Mouse (Mus musculus): Measurements from ENCODE around the gene Caprin2.
"Not testable (repeated sequence)": the region's sequence is repeated elsewhere in the genome, so short reads cannot be mapped to it uniquely, and the experiment has no call there.

The Caprin2 gene

GRCm38 (mm10) chr6:148895773-148896506 is at the start of gene Caprin2:
TSS of gene Caprin2 (minus strand) at chr6:148896237.
- DNase-seq (ENCODE audit: low read depth, low spot score), result peak; percentile 78

GRCm38 (mm10) chr6:148944767-148945508 is 48.9 kb upstream of the Caprin2 start:
- DNase-seq (ENCODE audit: low read depth, low spot score), result peak; percentile 68

GRCm38 (mm10) chr6:148944344-148944766 is 48.3 kb upstream of the Caprin2 start:
- peak; percentile 29 for DNase-seq (ENCODE audit: low read depth, low spot score)

GRCm38 (mm10) chr6:148943695-148944094 is 47.7 kb upstream of the Caprin2 start:
- peak; percentile 41 for DNase-seq (ENCODE audit: low read depth, low spot score)

- no peak for DNase-seq (ENCODE audit: low read depth, low spot score)
These were observed 46.4 kb upstream of the Caprin2 start for GRCm38 (mm10) chr6:148942406-148942805.

- DNase-seq (ENCODE audit: low read depth, low spot score), result no peak
These were observed 45.8 kb upstream of the Caprin2 start for GRCm38 (mm10) chr6:148941880-148942279.

- peak; percentile 72 for DNase-seq (ENCODE audit: low read depth, low spot score)
These were observed 44.3 kb upstream of the Caprin2 start for GRCm38 (mm10) chr6:148940383-148940782.

- no peak for DNase-seq (ENCODE audit: low read depth, low spot score)
These were observed 41.7 kb upstream of the Caprin2 start for GRCm38 (mm10) chr6:148937693-148938092.

- no peak for DNase-seq (ENCODE audit: low read depth, low spot score)
These were observed 39.0 kb upstream of the Caprin2 start for GRCm38 (mm10) chr6:148934961-148935590.

- DNase-seq (ENCODE audit: low read depth, low spot score), result peak; percentile 64
These were observed 35.2 kb upstream of the Caprin2 start for GRCm38 (mm10) chr6:148931281-148931680.

GRCm38 (mm10) chr6:148918841-148919398 is 22.9 kb upstream of the Caprin2 start:
- no peak for DNase-seq (ENCODE audit: low read depth, low spot score)

- no peak for DNase-seq (ENCODE audit: low read depth, low spot score)
These were observed 21.6 kb upstream of the Caprin2 start for GRCm38 (mm10) chr6:148917672-148918071.

- peak; percentile 70 for DNase-seq (ENCODE audit: low read depth, low spot score)
These were observed 20.8 kb upstream of the Caprin2 start for GRCm38 (mm10) chr6:148916817-148917216.

GRCm38 (mm10) chr6:148913938-148914337 is 17.9 kb upstream of the Caprin2 start:
- DNase-seq (ENCODE audit: low read depth, low spot score), result peak; percentile 89

GRCm38 (mm10) chr6:148911906-148912305 is 15.9 kb upstream of the Caprin2 start:
- DNase-seq (ENCODE audit: low read depth, low spot score), result not testable (repeated sequence)

GRCm38 (mm10) chr6:148906958-148907357 is 10.9 kb upstream of the Caprin2 start:
- DNase-seq (ENCODE audit: low read depth, low spot score), result no peak

GRCm38 (mm10) chr6:148902728-148903127 is 6.7 kb upstream of the Caprin2 start:
- no peak for DNase-seq (ENCODE audit: low read depth, low spot score)

- DNase-seq (ENCODE audit: low read depth, low spot score), result peak; percentile 76
These were observed 442 bp upstream of the Caprin2 start for GRCm38 (mm10) chr6:148896507-148896851.

GRCm38 (mm10) chr6:148894888-148895772 is 907 bp downstream of the Caprin2 start:
- peak; percentile 57 for DNase-seq (ENCODE audit: low read depth, low spot score)

GRCm38 (mm10) chr6:148873911-148874310 is 22.1 kb downstream of the Caprin2 start:
- no peak for DNase-seq (ENCODE audit: low read depth, low spot score)

- DNase-seq (ENCODE audit: low read depth, low spot score), result no peak
These were observed 50.4 kb downstream of the Caprin2 start for GRCm38 (mm10) chr6:148845629-148846028.

All from 3T3-L1 (cell line).